Mouse (Mus musculus): ENCODE measurements around the gene 4933425L06Rik.

4933425L06Rik gene

GRCm38 (mm10) chr13:105139881-105140280 is 58.0 kb downstream of the 4933425L06Rik start:
- DNase-seq = no peak

- DNase-seq = no peak
These were observed 64.9 kb downstream of the 4933425L06Rik start for GRCm38 (mm10) chr13:105146827-105147226.

- DNase-seq = no peak
These were observed 66.0 kb downstream of the 4933425L06Rik start for GRCm38 (mm10) chr13:105147795-105148418.

- DNase-seq = no peak
These were observed 68.1 kb downstream of the 4933425L06Rik start for GRCm38 (mm10) chr13:105150006-105150405.

- DNase-seq = no peak
These were observed 72.0 kb downstream of the 4933425L06Rik start for GRCm38 (mm10) chr13:105153955-105154354.

GRCm38 (mm10) chr13:105165441-105165840 is 83.5 kb downstream of the 4933425L06Rik start:
- DNase-seq = no peak
